In the genomic region with DNA sequence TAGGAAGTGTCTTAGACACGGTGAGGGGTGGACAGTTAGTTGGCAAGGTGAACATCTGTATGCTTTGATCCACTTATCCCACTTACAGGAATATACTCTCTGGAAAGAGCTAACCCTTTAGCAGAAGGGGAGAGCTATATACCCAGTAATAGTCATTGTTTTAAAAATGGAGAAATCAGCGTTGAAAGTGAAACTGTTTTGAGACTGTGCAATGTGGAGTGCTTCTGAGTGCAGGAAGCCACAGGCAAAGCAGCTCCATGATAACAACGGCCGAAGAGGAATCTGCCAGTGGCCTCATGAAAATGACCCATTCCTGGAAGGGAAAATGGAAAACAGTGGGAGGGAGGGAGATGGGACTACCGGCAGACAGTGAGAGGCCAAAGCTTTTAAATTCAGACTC, we compare ENCODE assay signal across 32 mouse cellular contexts. TPM values are rescaled to one million over a fixed set of nuclear protein-coding genes. Genes with fewer than 3 reads are reported as not detected.
DNase-seq lines count a peak whose midpoint lies in the region; ATAC-seq and TF ChIP-seq lines count a peak whose summit lies in the region.
"Had no signal": no experiment of that assay in that cellular context is flagged by ENCODE, and none has a peak within 500 bp of the region (broad histone marks: within the 10 kb centered on the region; RNA-seq: fewer than 3 reads in every experiment).

No protein-coding gene starts in this region.

- intact Hi-C loops in left cerebral cortex, postnatal 25 days (cut with DNase I): no loop called here

- peaks cover 2% of the 10 kb centered on the region; the same call in 1 of the 2 replicates for H3K36me3 ChIP-seq in spleen, adult 2 months (ENCODE audit: control insufficient read depth, insufficient read depth, low read length)
- peaks cover 6% of the 10 kb centered on the region for H3K36me3 ChIP-seq in macrophage (ENCODE audit: inconsistent target)
- H3K36me3 ChIP-seq: embryonic facial prominence, embryonic 12.5 days; G1E; hindbrain, embryonic 12.5 days; intestine, embryonic 15.5 days; limb, embryonic 12.5 days; liver, embryonic 15.5 days; midbrain, embryonic 10.5 days; neural tube, embryonic 13.5 days had no signal

- no peak overlapping the region for H3K4me3 ChIP-seq in spleen, adult 2 months (ENCODE audit: extremely low read depth, insufficient read depth, insufficient read length)
- no peak overlapping the region for H3K4me3 ChIP-seq in macrophage (ENCODE audit: inconsistent target)
- H3K4me3 ChIP-seq: embryonic facial prominence, embryonic 12.5 days; erythroblast, embryonic 14.5 days; hindbrain, embryonic 12.5 days; intestine, embryonic 15.5 days; limb, embryonic 12.5 days; liver, embryonic 15.5 days; midbrain, embryonic 10.5 days; neural tube, embryonic 13.5 days had no signal

- peak overlapping the region; percentile 67 for H3K27ac ChIP-seq in spleen, adult 2 months (ENCODE audit: insufficient read depth, low read length)
- H3K27ac ChIP-seq in macrophage: peak overlapping the region; percentile 34
- H3K27ac ChIP-seq: embryonic facial prominence, embryonic 12.5 days; hindbrain, embryonic 12.5 days; intestine, embryonic 15.5 days; limb, embryonic 12.5 days; liver, embryonic 15.5 days; midbrain, embryonic 10.5 days; neural tube, embryonic 13.5 days had no signal

- H3K27me3 ChIP-seq in spleen, adult 2 months (ENCODE audit: control insufficient read depth, insufficient read depth, low read length): no peaks in the 10 kb centered on the region
- H3K27me3 ChIP-seq: liver, embryonic 15.5 days had no signal

- H3K4me1 ChIP-seq in spleen, adult 2 months (ENCODE audit: control insufficient read depth, insufficient read depth, insufficient read length): peaks cover 47% of the 10 kb centered on the region
- H3K4me1 ChIP-seq: embryonic facial prominence, embryonic 12.5 days had no signal

- TF ChIP-seq POLR2A in spleen, adult 2 months (IDR thresholded peaks at IDR 0.05; ENCODE audit: low read depth, low read length): no peak

- TF ChIP-seq CTCF in spleen, adult 2 months (IDR thresholded peaks at IDR 0.05; ENCODE audit: extremely low read depth, insufficient read depth, insufficient read length, insufficient replicate concordance): no peak

- ATAC-seq in activated CD4-positive, CD25-positive, alpha-beta regulatory T cell, adult 4 months: peak; percentile 36
- ATAC-seq: forebrain, embryonic 16.5 days; intestine, embryonic 15.5 days; lung, postnatal 0 days had no signal

- 10% methylated on average over 5 of the region's 5 CpGs for WGBS in spleen, adult 2 months
- WGBS in macrophage (ENCODE audit: missing documents): 15% methylated on average over 5 of the region's 5 CpGs

- DNase-seq in spleen, adult 2 months (ENCODE audit: low read depth in 1 of 2, low spot score in 2 of 2): no peak
- DNase-seq in spleen, postnatal 10 days (ENCODE audit: low spot score in 2 of 2): no peak
- DNase-seq in left cerebral cortex, postnatal 25 days (ENCODE audit: low spot score in 2 of 2): no peak
- DNase-seq in frontal cortex, postnatal 36 days (ENCODE audit: low spot score in 2 of 2): no peak
- no peak for DNase-seq in natural killer cell, adult 2 months (ENCODE audit: low spot score in 2 of 2)
- DNase-seq: adrenal gland, postnatal 36 days; cerebellum, adult 8-10 months; heart, postnatal 14 days; kidney, postnatal 4 days had no signal

- no peaks in the 10 kb centered on the region for H3K79me2 ChIP-seq in macrophage (ENCODE audit: inconsistent target)

RNA-seq across cellular contexts. Expression of a gene that starts 17.4 kb away (rescaled TPM):
- 0.12 TPM in 1 of 2 replicates, not detected in the other for polyA plus RNA-seq in spleen, adult 2 months (2012; rRNA removed)
- polyA plus RNA-seq in activated CD4-positive, CD25-positive, alpha-beta regulatory T cell, adult 4 months (2017; shearing (Covaris generic)): under 1 TPM in 1 of 2 experiments, not detected in 1; 0.44 TPM
- total RNA-seq in macrophage (2018; cell fraction: chromatin; rRNA removed): under 1 TPM in 4 of 26 experiments, not detected in 22; 0.59 to 0.79 (median 0.71) TPM
- under 1 TPM in 1 of 26 experiments, not detected in 25; 0.10 TPM for total RNA-seq in macrophage (2018; cell fraction: cytosol; rRNA removed)
- total RNA-seq in macrophage (2018; cell fraction: nucleus; rRNA removed): under 1 TPM in 3 of 26 experiments, not detected in 23; 0.56 to 0.65 (median 0.59) TPM
- not detected in 3 replicates for polyA plus RNA-seq in macrophage (2018)
- not detected for total RNA-seq in left cerebral cortex, postnatal 25 days (2021)
- total RNA-seq: adrenal gland, postnatal 36 days; gastrocnemius, adult 18-20 months; gastrocnemius, postnatal 4 days; heart, postnatal 14 days; layer of hippocampus, postnatal 10 days; midbrain, postnatal 0 days had no signal
- polyA plus RNA-seq: C2C12; cortical plate, adult 2 months; embryonic facial prominence, embryonic 12.5 days; erythroblast, embryonic 14.5 days; forebrain, embryonic 16.5 days; G1E; heart, embryonic 11.5 days; hindbrain, embryonic 12.5 days; intestine, embryonic 15.5 days; kidney, embryonic 14.5 days; limb, embryonic 12.5 days; liver, embryonic 15.5 days; lung, postnatal 0 days; midbrain, embryonic 10.5 days; midbrain, postnatal 0 days; neural tube, embryonic 13.5 days; stomach, embryonic 14.5 days; urinary bladder, adult 2 months had no signal

RNA-seq across cellular contexts. Expression of a gene that starts 21.2 kb away (rescaled TPM):
- 587 and 1,136 TPM in 2 replicates for polyA plus RNA-seq in spleen, adult 2 months (2012; rRNA removed)
- 100 to 1,000 TPM; 175 to 257 TPM for polyA plus RNA-seq in activated CD4-positive, CD25-positive, alpha-beta regulatory T cell, adult 4 months (2017; shearing (Covaris generic))
- 100 to 1,000 TPM in 1 of 26 experiments, 10 to 100 TPM in 19, 1 to 10 TPM in 6; 5.1 to 103 (median 27.0) TPM for total RNA-seq in macrophage (2018; cell fraction: chromatin; rRNA removed)
- 100 to 1,000 TPM; 104 to 196 (median 155) TPM for total RNA-seq in macrophage (2018; cell fraction: cytosol; rRNA removed)
- 10 to 100 TPM; 15.2 to 72.0 (median 34.0) TPM for total RNA-seq in macrophage (2018; cell fraction: nucleus; rRNA removed)
- 43.6 to 172 TPM (median 169 TPM) in 3 replicates for polyA plus RNA-seq in macrophage (2018)
- 1 to 10 TPM; 1.5 to 6.4 TPM for total RNA-seq in left cerebral cortex, postnatal 25 days (2021)
- polyA plus RNA-seq: C2C12 had no signal

RNA-seq across cellular contexts. Expression of a gene that starts 41.1 kb away (rescaled TPM):
- polyA plus RNA-seq in spleen, adult 2 months (2012; rRNA removed): 40.7 and 49.2 TPM in 2 replicates
- polyA plus RNA-seq in activated CD4-positive, CD25-positive, alpha-beta regulatory T cell, adult 4 months (2017; shearing (Covaris generic)): 100 to 1,000 TPM; 105 to 131 TPM
- 10 to 100 TPM in 23 of 26 experiments, 1 to 10 TPM in 3; 8.6 to 34.8 (median 20.0) TPM for total RNA-seq in macrophage (2018; cell fraction: chromatin; rRNA removed)
- 10 to 100 TPM; 19.7 to 39.7 (median 30.6) TPM for total RNA-seq in macrophage (2018; cell fraction: cytosol; rRNA removed)
- 10 to 100 TPM; 12.2 to 31.7 (median 17.3) TPM for total RNA-seq in macrophage (2018; cell fraction: nucleus; rRNA removed)
- 28.5 to 54.8 TPM (median 40.6 TPM) in 3 replicates for polyA plus RNA-seq in macrophage (2018)
- total RNA-seq in left cerebral cortex, postnatal 25 days (2021): 10 to 100 TPM; 29.1 to 35.1 TPM

RNA-seq across cellular contexts. Expression of a gene that starts 41.3 kb away (rescaled TPM):
- polyA plus RNA-seq in spleen, adult 2 months (2012; rRNA removed): 19.2 and 25.7 TPM in 2 replicates
- 10 to 100 TPM; 35.5 to 37.9 TPM for polyA plus RNA-seq in activated CD4-positive, CD25-positive, alpha-beta regulatory T cell, adult 4 months (2017; shearing (Covaris generic))
- 10 to 100 TPM in 17 of 26 experiments, 1 to 10 TPM in 9; 3.7 to 37.4 (median 15.7) TPM for total RNA-seq in macrophage (2018; cell fraction: chromatin; rRNA removed)
- 10 to 100 TPM; 16.6 to 50.3 (median 38.0) TPM for total RNA-seq in macrophage (2018; cell fraction: cytosol; rRNA removed)
- total RNA-seq in macrophage (2018; cell fraction: nucleus; rRNA removed): 10 to 100 TPM in 22 of 26 experiments, 1 to 10 TPM in 4; 8.3 to 41.2 (median 16.2) TPM
- 47.2 to 87.1 TPM (median 69.5 TPM) in 3 replicates for polyA plus RNA-seq in macrophage (2018)
- total RNA-seq in left cerebral cortex, postnatal 25 days (2021): 10 to 100 TPM; 14.3 to 16.5 TPM

RNA-seq across cellular contexts. Expression of a gene that starts 54.6 kb away (rescaled TPM):
- polyA plus RNA-seq in spleen, adult 2 months (2012; rRNA removed): not detected in 2 replicates
- not detected for polyA plus RNA-seq in activated CD4-positive, CD25-positive, alpha-beta regulatory T cell, adult 4 months (2017; shearing (Covaris generic))
- total RNA-seq in macrophage (2018; cell fraction: chromatin; rRNA removed): not detected
- total RNA-seq in macrophage (2018; cell fraction: cytosol; rRNA removed): not detected
- not detected for total RNA-seq in macrophage (2018; cell fraction: nucleus; rRNA removed)
- polyA plus RNA-seq in macrophage (2018): not detected in 3 replicates
- not detected for total RNA-seq in left cerebral cortex, postnatal 25 days (2021)
- total RNA-seq: adrenal gland, postnatal 36 days; gastrocnemius, adult 18-20 months; gastrocnemius, postnatal 4 days; heart, postnatal 14 days; layer of hippocampus, postnatal 10 days; midbrain, postnatal 0 days had no signal
- polyA plus RNA-seq: C2C12; cortical plate, adult 2 months; erythroblast, embryonic 14.5 days; G1E; hindbrain, embryonic 12.5 days; intestine, embryonic 15.5 days; kidney, embryonic 14.5 days; limb, embryonic 12.5 days; liver, embryonic 15.5 days; lung, postnatal 0 days; midbrain, embryonic 10.5 days; neural tube, embryonic 13.5 days had no signal
